Mouse (Mus musculus) E14TG2a.4 (cell line): ENCODE results near the gene Il27.

ENCODE experiments used
- H3K27me3 ChIP-seq: 2 replicates; pipeline ENCODE4 v1.6.1; 2014; ENCODE audit warnings: low read length, control low read depth; ENCODE audit not compliant: insufficient read depth
- H3K36me3 ChIP-seq: 2 replicates; pipeline ENCODE4 v1.6.1; 2014; ENCODE audit warnings: low read length, control low read depth; ENCODE audit not compliant: insufficient read depth
- H3K4me1 ChIP-seq: replicated peaks from 2 replicates; pipeline ENCODE4 v1.6.1; 2014; ENCODE audit warnings: low read depth, low read length, control low read depth
- H3K4me3 ChIP-seq: replicated peaks from 2 replicates; pipeline ENCODE4 v1.5.1; 2014; ENCODE audit warnings: mild to moderate bottlenecking, low read length
- H3K9me3 ChIP-seq: 2 replicates; pipeline ENCODE4 v1.6.1; 2014; ENCODE audit warnings: low read length, control low read depth
- CTCF ChIP-seq: conservative IDR thresholded peaks from 2 replicates; pipeline ENCODE4 v1.5.1; 2014; ENCODE audit warnings: low read length
- NANOG ChIP-seq: IDR thresholded peaks from 2 replicates; pipeline ENCODE4 v1.6.1; 2014; ENCODE audit warnings: borderline replicate concordance, low read length, mixed read lengths
- POU5F1 ChIP-seq: IDR thresholded peaks from 2 replicates; pipeline ENCODE4 v1.6.1; 2014; ENCODE audit warnings: low read length, borderline replicate concordance

Gene Il27

GRCm38 (mm10) chr7:126629915-126630314 is 35.2 kb upstream of the Il27 start:
- Histone ChIP-seq H3K27me3 (no peaks in the 10 kb centered on the region), H3K4me3 (no peak overlapping the region), H3K36me3 (no peaks in the 10 kb centered on the region), H3K4me1 (peaks cover 53% of the 10 kb centered on the region), H3K9me3 (no peaks in the 10 kb centered on the region)
- TF ChIP-seq NANOG: no peak
- TF ChIP-seq POU5F1: no peak
- TF ChIP-seq CTCF: no peak

GRCm38 (mm10) chr7:126628111-126628510 is 33.4 kb upstream of the Il27 start:
- Histone ChIP-seq H3K9me3 (no peaks in the 10 kb centered on the region), H3K4me1 (peaks cover 52% of the 10 kb centered on the region), H3K27me3 (no peaks in the 10 kb centered on the region), H3K4me3 (no peak overlapping the region), H3K36me3 (peaks cover 4% of the 10 kb centered on the region; the same call in 1 of the 2 replicates)
- no peak for TF ChIP-seq POU5F1
- TF ChIP-seq CTCF: no peak
- TF ChIP-seq NANOG: no peak

- TF ChIP-seq CTCF (no peak), NANOG (no peak), POU5F1 (no peak)
- peaks cover 49% of the 10 kb centered on the region for H3K4me1 ChIP-seq
- peaks cover 7% of the 10 kb centered on the region; the same call in 1 of the 2 replicates for H3K36me3 ChIP-seq
- H3K27me3 ChIP-seq: no peaks in the 10 kb centered on the region
- H3K4me3 ChIP-seq: peak overlapping the region; percentile 78
- H3K9me3 ChIP-seq: no peaks in the 10 kb centered on the region
These were observed 31.3 kb upstream of the Il27 start for GRCm38 (mm10) chr7:126625807-126626600.

GRCm38 (mm10) chr7:126625369-126625768 is 30.6 kb upstream of the Il27 start:
- no peaks in the 10 kb centered on the region for H3K27me3 ChIP-seq
- H3K4me1 ChIP-seq: peaks cover 49% of the 10 kb centered on the region
- TF ChIP-seq POU5F1: no peak
- no peak for TF ChIP-seq CTCF
- no peak for TF ChIP-seq NANOG
- H3K9me3 ChIP-seq: no peaks in the 10 kb centered on the region
- peaks cover 7% of the 10 kb centered on the region; the same call in 1 of the 2 replicates for H3K36me3 ChIP-seq
- peak overlapping the region; percentile 78 for H3K4me3 ChIP-seq

GRCm38 (mm10) chr7:126624774-126625173 is 30.0 kb upstream of the Il27 start:
- Histone ChIP-seq H3K36me3 (peaks cover 7% of the 10 kb centered on the region; the same call in 1 of the 2 replicates), H3K4me3 (peak overlapping the region; percentile 78), H3K9me3 (no peaks in the 10 kb centered on the region), H3K4me1 (peaks cover 46% of the 10 kb centered on the region), H3K27me3 (no peaks in the 10 kb centered on the region)
- no peak for TF ChIP-seq POU5F1
- no peak for TF ChIP-seq NANOG
- no peak for TF ChIP-seq CTCF

GRCm38 (mm10) chr7:126623381-126623780 is 28.6 kb upstream of the Il27 start:
- H3K4me3 ChIP-seq: no peak overlapping the region

GRCm38 (mm10) chr7:126621452-126622359 is 27.0 kb upstream of the Il27 start:
- Histone ChIP-seq H3K36me3 (peaks cover 7% of the 10 kb centered on the region; the same call in 1 of the 2 replicates), H3K27me3 (no peaks in the 10 kb centered on the region), H3K9me3 (no peaks in the 10 kb centered on the region), H3K4me3 (no peak overlapping the region), H3K4me1 (peaks cover 37% of the 10 kb centered on the region)
- no peak for TF ChIP-seq POU5F1
- no peak for TF ChIP-seq NANOG
- TF ChIP-seq CTCF: no peak

More at GRCm38 (mm10) chr7:126623381-126623780, 28.6 kb upstream of the Il27 start:
- Histone ChIP-seq H3K9me3 (no peaks in the 10 kb centered on the region), H3K36me3 (peaks cover 7% of the 10 kb centered on the region; the same call in 1 of the 2 replicates), H3K27me3 (no peaks in the 10 kb centered on the region), H3K4me1 (peaks cover 40% of the 10 kb centered on the region)
- TF ChIP-seq NANOG (no peak), POU5F1 (no peak), CTCF (no peak)

- peaks cover 20% of the 10 kb centered on the region for H3K4me1 ChIP-seq
- H3K27me3 ChIP-seq: no peaks in the 10 kb centered on the region
- no peak for TF ChIP-seq CTCF
- H3K9me3 ChIP-seq: no peaks in the 10 kb centered on the region
- peaks cover 7% of the 10 kb centered on the region; the same call in 1 of the 2 replicates for H3K36me3 ChIP-seq
- H3K4me3 ChIP-seq: no peak overlapping the region
These were observed 25.0 kb upstream of the Il27 start for GRCm38 (mm10) chr7:126619559-126620275.
